Mouse (Mus musculus) ovary, adult 10 weeks (tissue): ENCODE data around the gene Mob2. TPM values are rescaled to one million over a fixed set of nuclear protein-coding genes. Genes with fewer than 3 reads are reported as not detected.

Experiments used
- polyA plus RNA-seq: library from polyadenylated mRNA; stranded (reverse); fragments of 350-450 nt; fragmentation: Illumina TruSeq; extraction: RNeasy Lipid Tissue Mini Kit (QIAGEN cat#74804); gene quantifications from one replicate; pipeline ENCODE4 v1.2.3, GENCODE M21; 2014

Gene Mob2
- polyA plus RNA-seq: 10.5 TPM

DNA sequence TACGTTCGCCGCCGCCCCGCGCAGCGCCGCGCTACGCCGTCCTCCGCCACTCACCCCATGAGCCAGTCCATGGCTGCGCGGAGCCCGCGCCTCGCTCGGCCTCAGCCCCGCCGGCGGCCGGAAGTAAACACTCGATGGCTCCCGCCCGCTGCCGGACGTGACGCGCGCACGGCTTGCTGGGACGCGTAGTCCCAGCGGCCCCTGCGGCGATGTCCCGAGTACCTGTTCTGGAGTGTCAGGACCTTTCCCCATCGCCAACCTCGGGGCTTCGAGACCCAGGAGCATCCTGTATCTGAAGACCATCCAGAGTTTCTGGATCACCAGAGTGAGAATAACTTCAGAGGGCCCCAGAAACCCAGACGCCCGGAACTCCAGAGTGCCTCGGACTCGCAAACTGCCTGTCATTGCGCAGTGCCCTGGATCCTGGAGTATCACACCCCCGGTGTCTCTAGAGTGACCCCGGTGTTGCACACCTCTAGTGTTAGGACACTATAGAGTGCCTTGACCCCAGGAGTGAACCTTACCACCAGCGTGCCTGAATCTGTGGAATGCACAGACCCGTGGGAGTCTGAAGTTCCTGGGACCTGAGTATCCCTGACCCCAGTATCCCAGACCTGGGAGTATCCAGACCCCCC, at the start of gene Mob2:
Gene Mob2, minus strand, starts transcription at position 135 of the 635 bp plus-strand sequence.

DNA sequence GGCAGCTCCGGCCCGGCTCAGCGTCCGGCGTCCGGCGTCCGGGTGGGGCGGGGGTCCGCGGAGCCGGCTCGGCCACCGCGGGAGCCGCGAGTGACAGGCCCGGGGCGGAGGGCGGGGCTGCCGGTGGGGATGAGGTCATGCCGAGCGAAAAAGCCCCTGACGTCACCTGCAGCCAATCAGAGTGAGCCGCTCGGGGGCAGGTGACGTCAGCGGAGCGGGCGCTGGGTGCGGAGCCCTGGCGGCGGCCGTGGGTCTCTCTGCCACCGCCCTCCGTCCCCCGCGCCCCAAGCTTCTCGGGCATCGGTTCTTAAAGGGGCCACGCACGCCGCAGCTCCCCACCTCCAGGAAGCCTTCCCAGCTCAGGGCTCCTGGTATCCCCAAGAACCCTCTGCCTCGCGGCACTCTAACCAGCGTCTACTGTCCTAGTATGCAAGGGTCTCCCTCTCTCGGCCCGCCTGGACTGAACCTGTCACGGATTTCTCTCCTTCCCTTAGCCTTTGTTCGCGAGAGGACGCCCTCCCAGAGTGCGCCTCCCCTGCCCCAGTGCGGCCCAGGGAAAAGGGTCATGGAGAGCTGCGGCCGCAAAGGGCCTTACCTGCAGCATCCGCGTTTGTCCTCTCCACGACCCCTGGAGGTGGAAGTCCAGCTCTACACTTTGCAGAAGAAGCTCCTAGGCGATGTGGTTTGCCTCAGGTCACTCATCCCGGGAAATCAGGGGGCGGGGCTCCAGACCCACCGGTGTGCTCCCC, 34.5 kb upstream of the Mob2 start, which contains the start of gene Dusp8:
Gene Dusp8, minus strand, starts transcription at position 661 of the 749 bp plus-strand sequence.

Other genes starting within 250 kb of the Mob2 start
- 0.17 TPM for gene Muc5b, start 222.0 kb downstream of the Mob2 start, polyA plus RNA-seq
- 38.5 TPM for gene Tollip, start 142.6 kb downstream of the Mob2 start, polyA plus RNA-seq
- 0.17 TPM for gene Brsk2, start 111.3 kb downstream of the Mob2 start, polyA plus RNA-seq
- 0.43 TPM for gene Dusp8, start 34.8 kb upstream of the Mob2 start, polyA plus RNA-seq
- not detected for gene Gm45618, start 59.7 kb upstream of the Mob2 start, polyA plus RNA-seq
- gene Gm39115, start 75.0 kb upstream of the Mob2 start, polyA plus RNA-seq: not detected
- not detected for gene Gm45337, start 83.5 kb upstream of the Mob2 start, polyA plus RNA-seq
- gene Gm29735, start 96.0 kb upstream of the Mob2 start, polyA plus RNA-seq: not detected
- not detected for gene Gm4553, start 104.7 kb upstream of the Mob2 start, polyA plus RNA-seq
- not detected for gene Krtap5-2, start 114.9 kb upstream of the Mob2 start, polyA plus RNA-seq
- not detected for gene Gm10153, start 129.3 kb upstream of the Mob2 start, polyA plus RNA-seq
- not detected for gene Krtap5-3, start 140.3 kb upstream of the Mob2 start, polyA plus RNA-seq
- not detected for gene Gm7579, start 150.8 kb upstream of the Mob2 start, polyA plus RNA-seq
- not detected for gene Krtap5-5, start 168.9 kb upstream of the Mob2 start, polyA plus RNA-seq
- gene Gm40460, start 180.0 kb upstream of the Mob2 start, polyA plus RNA-seq: not detected
- not detected for gene Gm2431, start 197.3 kb upstream of the Mob2 start, polyA plus RNA-seq
- gene Gm4559, start 213.3 kb upstream of the Mob2 start, polyA plus RNA-seq: not detected
- gene Krtap5-1, start 236.1 kb upstream of the Mob2 start, polyA plus RNA-seq: not detected
- gene Krtap5-4, start 242.5 kb upstream of the Mob2 start, polyA plus RNA-seq: not detected